Mouse (Mus musculus): Measurements from ENCODE around the gene Mms22l. TPM values are rescaled to one million over a fixed set of nuclear protein-coding genes. Genes with fewer than 3 reads are reported as not detected.
"Not testable (repeated sequence)": the region's sequence is repeated elsewhere in the genome, so short reads cannot be mapped to it uniquely, and the experiment has no call there.

The Mms22l gene
- under 1 TPM; 0.68 to 0.69 TPM for total RNA-seq (2021)

- intact Hi-C loops (cut with DNase I): loop anchor here (2.0 kb wide), 1 partner anchor 404 kb away; no protein-coding TSS in a partner anchor
- DNase-seq: peak; percentile 92 to 96
Measured at GRCm38 (mm10) chr4:24496116-24496952, at the start of gene Mms22l. Gene Mms22l, plus strand, starts transcription at chr4:24496451.

GRCm38 (mm10) chr4:24484046-24484445 is 12.2 kb upstream of the Mms22l start:
- intact Hi-C loops (cut with DNase I): not testable (repeated sequence)

GRCm38 (mm10) chr4:24496953-24497319 is 685 bp downstream of the Mms22l start:
- intact Hi-C loops (cut with DNase I): loop anchor here (2.0 kb wide), 1 partner anchor 404 kb away; no protein-coding TSS in a partner anchor
- no peak for DNase-seq

More at GRCm38 (mm10) chr4:24484046-24484445, 12.2 kb upstream of the Mms22l start:
- not testable (repeated sequence) for DNase-seq

GRCm38 (mm10) chr4:24509195-24509594 is 12.9 kb downstream of the Mms22l start:
- intact Hi-C loops (cut with DNase I): no loop called here
- DNase-seq: no peak

GRCm38 (mm10) chr4:24536989-24537388 is 40.7 kb downstream of the Mms22l start:
- DNase-seq: no peak
- intact Hi-C loops (cut with DNase I): no loop called here

- intact Hi-C loops (cut with DNase I): no loop called here
- DNase-seq: no peak
Measured at GRCm38 (mm10) chr4:24543421-24543820, 47.2 kb downstream of the Mms22l start.

- intact Hi-C loops (cut with DNase I): no loop called here
- DNase-seq: peak in 1 of 2 experiments; percentile 6
Measured at GRCm38 (mm10) chr4:24544677-24545151, 48.5 kb downstream of the Mms22l start.

GRCm38 (mm10) chr4:24556116-24556820 is 60.0 kb downstream of the Mms22l start:
- intact Hi-C loops (cut with DNase I): no loop called here
- no peak for DNase-seq

GRCm38 (mm10) chr4:24557149-24557548 is 60.9 kb downstream of the Mms22l start:
- intact Hi-C loops (cut with DNase I): no loop called here
- DNase-seq: no peak

- DNase-seq: no peak
- intact Hi-C loops (cut with DNase I): no loop called here
Measured at GRCm38 (mm10) chr4:24568026-24568425, 71.8 kb downstream of the Mms22l start.

GRCm38 (mm10) chr4:24568989-24569556 is 72.8 kb downstream of the Mms22l start:
- intact Hi-C loops (cut with DNase I): no loop called here
- no peak for DNase-seq

GRCm38 (mm10) chr4:24574276-24574675 is 78.0 kb downstream of the Mms22l start:
- intact Hi-C loops (cut with DNase I): loop anchor here (1.0 kb wide), 1 partner anchor 325 kb away; no protein-coding TSS in a partner anchor
- peak; percentile 53 to 81 for DNase-seq

GRCm38 (mm10) chr4:24577594-24577993 is 81.3 kb downstream of the Mms22l start:
- DNase-seq: no peak
- intact Hi-C loops (cut with DNase I): no loop called here

GRCm38 (mm10) chr4:24582295-24582694 is 86.0 kb downstream of the Mms22l start:
- intact Hi-C loops (cut with DNase I): no loop called here
- DNase-seq: no peak

- DNase-seq: no peak
- intact Hi-C loops (cut with DNase I): no loop called here
Measured at GRCm38 (mm10) chr4:24583997-24584396, 87.7 kb downstream of the Mms22l start.

- intact Hi-C loops (cut with DNase I): no loop called here
Measured at GRCm38 (mm10) chr4:24594824-24595223, 98.6 kb downstream of the Mms22l start.

GRCm38 (mm10) chr4:24596942-24597611 is 100.8 kb downstream of the Mms22l start:
- DNase-seq: no peak
- intact Hi-C loops (cut with DNase I): no loop called here

More at GRCm38 (mm10) chr4:24594824-24595223, 98.6 kb downstream of the Mms22l start:
- DNase-seq: no peak

- DNase-seq: no peak
- intact Hi-C loops (cut with DNase I): no loop called here
Measured at GRCm38 (mm10) chr4:24598637-24599036, 102.4 kb downstream of the Mms22l start.

- no peak for DNase-seq
- intact Hi-C loops (cut with DNase I): no loop called here
Measured at GRCm38 (mm10) chr4:24601711-24602110, 105.5 kb downstream of the Mms22l start.

- intact Hi-C loops (cut with DNase I): no loop called here
- DNase-seq: no peak
Measured at GRCm38 (mm10) chr4:24609085-24609484, 112.8 kb downstream of the Mms22l start.

All from heart, postnatal 36 days (tissue).